Mouse (Mus musculus) ES-E14 (cell line): ENCODE measurements around the gene Stk24. TPM values are rescaled to one million over a fixed set of nuclear protein-coding genes. Genes with fewer than 3 reads are reported as not detected.

Source experiments
- DNase-seq: peaks from one replicate; pipeline ENCODE4 v3.0.0-alpha.2; 2013; ENCODE audit warnings: low read depth, low spot score
- H3K27ac ChIP-seq: 2 replicates; pipeline ENCODE4 v1.5.1; 2012; ENCODE audit warnings: low read depth, mild to moderate bottlenecking, low read length, moderate library complexity, mixed read lengths; ENCODE audit not compliant: poor library complexity, insufficient read depth, severe bottlenecking
- H3K36me3 ChIP-seq: 2 replicates; pipeline ENCODE4 v1.6.1; 2012; ENCODE audit warnings: mild to moderate bottlenecking, low read length, moderate library complexity, mixed read lengths; ENCODE audit not compliant: control insufficient read depth, poor library complexity, insufficient read depth, severe bottlenecking
- H3K4me1 ChIP-seq, 2 experiments: fragments of 150-350 bp in 1 of 2; sonication (generic) in 1 of 2; 2 replicates each; pipeline ENCODE4 v1.6.1; 2012; ENCODE audit warnings: low read length in 2 of 2, mild to moderate bottlenecking in 1 of 2, mixed read lengths in 1 of 2; ENCODE audit not compliant: control insufficient read depth in 2 of 2, insufficient read depth in 2 of 2, poor library complexity in 1 of 2
- H3K4me3 ChIP-seq, 2 experiments: fragments of 150-350 bp in 1 of 2; sonication (generic) in 1 of 2; 2 replicates each; pipeline ENCODE4 v1.5.1; 2012; ENCODE audit warnings: low read length in 2 of 2, low read depth in 1 of 2, mild to moderate bottlenecking in 1 of 2, mixed read lengths in 1 of 2; ENCODE audit not compliant: insufficient read depth in 1 of 2, poor library complexity in 1 of 2, severe bottlenecking in 1 of 2
- H3K9ac ChIP-seq: 2 replicates; pipeline ENCODE4 v1.6.1; 2012; ENCODE audit warnings: low read depth, mild to moderate bottlenecking, low read length, mixed read lengths; ENCODE audit not compliant: poor library complexity, insufficient read depth, severe bottlenecking
- H3K9me3 ChIP-seq: fragments of 150-350 bp; sonication (generic); 2 replicates; pipeline ENCODE4 v1.6.1; 2012; ENCODE audit warnings: low read depth, mild to moderate bottlenecking, low read length; ENCODE audit not compliant: control insufficient read depth, insufficient read depth
- CHD2 ChIP-seq: IDR thresholded peaks from 2 replicates; pipeline ENCODE4 v1.6.1; 2014; ENCODE audit warnings: mild to moderate bottlenecking, low read depth, low read length, inconsistent platforms
- HCFC1 ChIP-seq: IDR thresholded peaks from 2 replicates; pipeline ENCODE4 v1.6.1; 2012; ENCODE audit warnings: low read length, inconsistent platforms, borderline replicate concordance; ENCODE audit not compliant: insufficient read depth
- MAFK ChIP-seq: IDR thresholded peaks from 2 replicates; pipeline ENCODE4 v1.6.1; 2014; ENCODE audit warnings: mild to moderate bottlenecking, low read depth, low read length, inconsistent platforms; ENCODE audit not compliant: insufficient read depth
- ZC3H11A ChIP-seq: IDR thresholded peaks from 2 replicates; pipeline ENCODE4 v1.6.1; 2012; ENCODE audit warnings: low read depth, mild to moderate bottlenecking, inconsistent platforms, low read length, borderline replicate concordance
- ZNF384 ChIP-seq: IDR thresholded peaks from 2 replicates; pipeline ENCODE4 v1.6.1; 2012; ENCODE audit warnings: low read depth, low read length, inconsistent platforms
- in situ Hi-C, 2 experiments: fragments of 600-800 bp; cut with MboI; formaldehyde crosslinking; loops; one replicate each; pipeline ENCODE4 v1.15.1; 2025; ENCODE audit warnings: low sequenced_read_pairs in 2 of 2, inconsistent platforms in 1 of 2; ENCODE audit not compliant: unreplicated experiment in 2 of 2
- total RNA-seq: library from RNA; depleted of rRNA; stranded (reverse); fragments of 300-350 nt; gene quantifications from 2 replicates; pipeline ENCODE4 v1.2.3, GENCODE M21; 2012; rRNA removed

Gene Stk24
- total RNA-seq = 21.2 and 39.5 TPM in 2 replicates

DNA sequence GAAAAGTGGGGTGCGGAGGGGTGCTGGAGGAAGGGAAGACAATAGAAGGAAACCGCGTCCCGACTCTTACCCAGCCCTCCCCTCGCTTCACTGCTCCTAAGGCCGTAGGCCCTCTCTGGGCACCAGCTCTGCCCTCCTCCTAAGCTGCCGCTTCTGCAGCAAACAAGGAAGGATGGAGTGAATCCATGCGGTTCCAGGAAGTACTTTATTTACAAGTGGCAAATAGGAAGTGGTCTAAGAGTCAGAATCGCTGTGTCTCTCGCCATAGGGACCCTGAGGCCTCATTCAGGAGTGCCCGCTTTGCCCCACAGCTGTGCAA lies at the start of gene Stk24:
Gene Stk24 (minus strand): TSS at position 185 of the 319 bp plus-strand sequence.
- in situ Hi-C loops = no loop called here
- H3K4me3 ChIP-seq = peak within 1 kb of the TSS; percentile 96 to 97
- no peaks in the 10 kb centered on the region for H3K9me3 ChIP-seq
- TF ChIP-seq ZNF384 (no peak), CHD2 (no peak), HCFC1 (no peak), ZC3H11A (no peak), MAFK (no peak)
- peak within 1 kb of the TSS; percentile 86 for H3K27ac ChIP-seq
- peak within 1 kb of the TSS; percentile 90 for H3K9ac ChIP-seq
- H3K4me1 ChIP-seq = peaks cover 1 to 3% of the 10 kb centered on the region in 2 experiments; a peak in 2 of 4 replicates
- 0 out of 2 replicates have a peak, but pooled peaks cover under 1% of the 10 kb centered on the region for H3K36me3 ChIP-seq
- no peak for DNase-seq

DNA sequence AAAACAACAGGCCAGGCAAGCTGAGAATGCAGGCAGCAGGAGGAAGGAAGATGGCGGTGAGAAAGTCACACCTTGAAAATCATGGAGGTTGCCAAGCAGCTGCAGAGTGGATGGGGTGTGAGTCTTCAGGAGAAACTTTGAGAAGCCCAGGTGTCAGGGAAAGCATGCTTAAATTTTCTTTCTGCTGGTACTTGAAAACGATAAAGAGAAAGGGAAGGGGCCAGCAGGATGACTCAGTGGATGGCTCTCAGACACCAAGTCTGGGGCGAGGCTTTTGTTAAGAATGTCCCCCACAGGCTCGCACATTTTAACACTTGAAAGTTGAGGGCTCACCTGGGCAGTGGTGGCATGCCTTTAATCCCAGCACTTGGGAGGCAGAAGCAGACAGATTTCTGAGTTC lies 48.3 kb upstream of the Stk24 start:
- in situ Hi-C loops = loop anchor here (25.0 kb wide), 2 partner anchors 166 to 466 kb away; no protein-coding TSS in a partner anchor
- H3K9me3 ChIP-seq = no peaks in the 10 kb centered on the region
- no peak for DNase-seq
- no peak overlapping the region for H3K4me3 ChIP-seq
- no peaks in the 10 kb centered on the region for H3K36me3 ChIP-seq
- no peak overlapping the region for H3K27ac ChIP-seq
- peaks cover 0 to 8% of the 10 kb centered on the region in 2 experiments; a peak in 2 of 4 replicates for H3K4me1 ChIP-seq
- no peak overlapping the region for H3K9ac ChIP-seq
- TF ChIP-seq CHD2 (no peak), MAFK (peak; percentile 56)

DNA sequence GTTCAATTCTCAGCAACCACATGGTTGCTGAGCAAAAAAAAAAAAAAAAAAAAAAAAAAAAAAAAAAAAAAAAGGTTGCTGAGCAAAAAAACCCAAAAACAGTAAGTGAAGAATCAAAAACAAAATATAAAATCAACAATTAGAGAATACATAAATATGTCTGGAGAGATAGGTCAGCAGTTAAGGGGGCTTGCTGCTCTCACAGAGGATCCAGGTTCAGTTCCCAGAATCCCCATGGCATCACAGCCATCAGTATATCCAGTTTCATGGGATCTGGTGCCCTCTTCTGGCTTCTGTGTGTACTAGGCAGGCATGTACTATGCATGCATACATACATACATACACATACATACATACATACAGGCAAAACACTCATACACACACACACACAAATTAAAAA lies 46.9 kb upstream of the Stk24 start:
- Histone ChIP-seq H3K4me3 (no peak overlapping the region), H3K4me1 (peaks cover 0 to 8% of the 10 kb centered on the region in 2 experiments; a peak in 2 of 4 replicates), H3K36me3 (no peaks in the 10 kb centered on the region), H3K9me3 (no peaks in the 10 kb centered on the region), H3K27ac (no peak overlapping the region), H3K9ac (no peak overlapping the region)
- no peak for TF ChIP-seq CHD2
- TF ChIP-seq ZNF384 = peak; percentile 60
- no peak for TF ChIP-seq HCFC1
- TF ChIP-seq ZC3H11A = peak; percentile 41; the same call in 1 of the 2 replicates
- DNase-seq = no peak
- in situ Hi-C loops = loop anchor here (25.0 kb wide), 2 partner anchors 164 to 464 kb away; no protein-coding TSS in a partner anchor

DNA sequence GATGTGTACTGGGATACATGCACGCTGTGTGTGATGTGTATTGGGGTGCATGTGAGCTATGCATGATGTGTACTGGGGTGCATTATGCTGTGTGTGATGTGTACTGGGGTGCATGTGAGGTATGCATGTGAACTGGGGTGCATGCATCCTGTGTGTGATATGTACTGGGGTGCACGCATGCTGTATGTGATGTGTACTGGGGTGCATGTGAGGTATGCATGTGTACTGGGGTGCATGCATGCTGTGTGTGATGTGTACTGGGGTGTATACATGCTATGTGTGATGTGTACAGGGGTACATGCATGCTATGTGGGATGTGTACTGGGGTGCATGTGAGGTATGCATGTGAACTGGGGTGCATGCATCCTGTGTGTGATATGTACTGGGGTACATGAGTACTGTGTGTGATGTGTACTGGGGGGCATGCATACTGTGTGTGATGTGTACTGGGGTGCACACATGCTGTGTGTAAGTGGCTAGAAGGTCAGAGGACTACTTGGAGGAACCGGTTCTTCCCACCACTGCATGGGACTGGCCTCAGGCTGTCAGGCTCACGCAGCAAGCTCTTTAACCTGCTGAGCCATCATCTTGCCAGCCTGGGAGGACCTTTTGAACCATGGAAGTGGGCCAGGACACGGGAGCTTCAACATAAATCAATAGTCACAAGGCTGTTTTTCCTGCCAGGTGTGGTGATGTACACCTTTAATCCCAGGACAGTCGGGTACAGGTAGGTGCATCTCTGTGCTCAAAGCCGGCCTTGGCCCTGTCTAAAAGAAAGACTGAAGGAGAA lies 45.4 kb upstream of the Stk24 start:
- H3K4me1 ChIP-seq = peaks cover 0 to 8% of the 10 kb centered on the region in 2 experiments; a peak in 2 of 4 replicates
- DNase-seq = no peak
- no peak overlapping the region for H3K9ac ChIP-seq
- H3K27ac ChIP-seq = no peak overlapping the region
- H3K36me3 ChIP-seq = no peaks in the 10 kb centered on the region
- no peaks in the 10 kb centered on the region for H3K9me3 ChIP-seq
- TF ChIP-seq ZNF384 (no peak), HCFC1 (no peak), MAFK (no peak), ZC3H11A (no peak), CHD2 (no peak)
- no peak overlapping the region for H3K4me3 ChIP-seq
- in situ Hi-C loops = loop anchor here (25.0 kb wide), 2 partner anchors 163 to 463 kb away; no protein-coding TSS in a partner anchor
